Mouse (Mus musculus) v-Abl transformed pro-B cells (cell line): Measurements from ENCODE around the gene Gpi1.

ENCODE experiments used
- in situ Hi-C, 2 experiments: fragments of 400-800 bp; cut with MboI; formaldehyde crosslinking; loops; one replicate each; pipeline ENCODE4 v1.15.1; 2025; ENCODE audit not compliant: unreplicated experiment in 2 of 2

Gpi1 gene

GRCm38 (mm10) chr7:34233909-34234609 is 3.9 kb upstream of the Gpi1 start:
- in situ Hi-C loops = loop anchor here (10.0 to 25.0 kb wide), 2 partner anchors 1353 to 1571 kb away; partner anchors contain the start of genes Ankrd27 (in 1 of the 2), Rgs9bp (in 1 of the 2) and Zfp507 (in 1 of the 2)

DNA sequence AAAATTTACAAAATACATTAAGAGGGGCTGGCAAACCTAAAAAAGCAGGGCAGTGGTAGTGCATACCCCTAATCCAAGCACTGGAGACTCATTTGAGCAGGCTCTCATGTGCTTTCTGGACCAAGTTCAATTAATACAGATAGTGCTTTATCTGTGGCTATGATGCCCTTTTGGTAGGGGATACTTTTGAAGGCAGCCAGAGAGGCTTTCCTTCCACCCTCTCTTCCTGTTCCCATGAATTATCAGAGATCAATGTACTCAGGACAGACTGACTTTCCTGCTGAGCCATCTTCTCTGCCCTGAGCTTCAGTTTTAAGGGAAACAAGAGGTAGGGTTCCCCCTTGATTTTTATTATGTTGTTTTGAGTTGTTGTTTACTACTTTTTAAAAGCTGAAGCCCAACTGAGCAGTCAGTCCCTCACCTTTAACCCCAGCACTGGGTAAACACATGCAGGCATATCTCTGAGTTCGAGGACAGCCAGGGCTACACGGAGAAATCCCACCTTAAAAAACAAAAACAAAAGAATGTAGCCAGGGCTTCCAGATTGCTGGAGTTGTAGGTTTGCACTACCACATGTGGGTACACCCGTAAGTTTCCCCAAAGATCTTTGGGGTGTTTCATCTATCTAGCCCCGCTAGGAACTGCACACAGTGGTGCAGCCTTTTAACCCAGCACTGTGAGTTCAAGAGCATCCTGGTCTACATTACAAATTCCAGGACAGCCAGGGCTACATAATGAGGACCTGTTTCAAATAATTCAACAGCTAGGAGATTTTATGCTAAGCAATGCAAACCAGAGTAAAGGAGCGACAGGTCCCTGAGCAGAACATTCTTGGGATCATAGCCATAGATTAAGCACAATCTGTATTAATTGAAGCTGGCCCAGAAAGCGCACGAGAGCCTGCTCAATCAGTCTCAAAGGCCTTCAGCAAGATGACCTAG is 2.9 kb upstream of the Gpi1 start:
- in situ Hi-C loops = loop anchor here (10.0 to 25.0 kb wide), 2 partner anchors 1354 to 1572 kb away; partner anchors contain the start of genes Ankrd27 (in 1 of the 2), Rgs9bp (in 1 of the 2) and Zfp507 (in 1 of the 2)

- in situ Hi-C loops = loop anchor here (10.0 to 25.0 kb wide), 2 partner anchors 1358 to 1575 kb away; partner anchors contain the start of genes Ankrd27 (in 1 of the 2), Rgs9bp (in 1 of the 2) and Zfp507 (in 1 of the 2)
Observed at GRCm38 (mm10) chr7:34229691-34230111, 435 bp downstream of the Gpi1 start.

DNA sequence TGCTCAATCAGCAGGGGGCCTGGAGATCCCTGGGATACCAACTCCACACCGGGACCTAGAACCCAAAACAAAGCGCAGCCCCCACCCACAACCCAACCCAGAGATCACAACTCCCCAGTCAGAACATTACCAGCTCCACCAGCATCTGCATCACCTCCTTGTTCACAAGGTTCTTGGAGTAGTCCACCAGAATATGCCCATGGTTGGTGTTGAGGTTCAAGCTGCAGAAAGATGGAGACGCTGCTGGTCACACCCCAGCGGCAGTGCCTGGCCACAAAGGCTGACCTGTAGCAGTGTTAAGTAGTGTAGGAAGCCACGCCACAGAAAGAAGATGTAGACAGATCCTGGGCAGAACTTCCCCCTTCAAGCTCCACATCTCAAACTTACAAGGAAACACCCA is 983 bp downstream of the Gpi1 start:
- in situ Hi-C loops = loop anchor here in 1 of 2 experiments (25.0 kb wide), 1 partner anchor 1358 kb away; the partner anchor contains the start of genes Ankrd27 and Rgs9bp

- in situ Hi-C loops = loop anchor here in 1 of 2 experiments (25.0 kb wide), 1 partner anchor 1359 kb away; the partner anchor contains the start of genes Ankrd27 and Rgs9bp
Observed at GRCm38 (mm10) chr7:34228641-34229040, 1.5 kb downstream of the Gpi1 start.

DNA sequence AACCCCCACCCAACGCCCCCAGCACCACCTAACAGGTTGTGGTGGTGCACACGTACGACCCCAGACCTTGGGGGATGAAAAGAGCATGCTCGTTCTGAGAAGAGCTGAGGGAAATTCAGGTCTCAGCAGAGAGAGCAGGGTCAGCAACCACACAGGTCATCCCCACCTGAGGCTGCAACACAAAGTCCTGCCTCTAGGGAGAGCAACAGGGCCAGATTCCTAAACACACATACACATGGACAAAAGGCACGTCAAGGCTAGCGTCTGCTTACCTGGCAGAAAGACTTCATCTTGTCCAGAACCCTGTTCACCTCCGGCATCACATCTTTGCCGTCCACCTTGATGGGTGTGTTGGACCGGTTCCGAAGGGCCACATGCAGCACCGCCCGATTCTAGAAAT is 3.3 kb downstream of the Gpi1 start:
- in situ Hi-C loops = loop anchor here in 1 of 2 experiments (25.0 kb wide), 1 partner anchor 1360 kb away; the partner anchor contains the start of genes Ankrd27 and Rgs9bp

DNA sequence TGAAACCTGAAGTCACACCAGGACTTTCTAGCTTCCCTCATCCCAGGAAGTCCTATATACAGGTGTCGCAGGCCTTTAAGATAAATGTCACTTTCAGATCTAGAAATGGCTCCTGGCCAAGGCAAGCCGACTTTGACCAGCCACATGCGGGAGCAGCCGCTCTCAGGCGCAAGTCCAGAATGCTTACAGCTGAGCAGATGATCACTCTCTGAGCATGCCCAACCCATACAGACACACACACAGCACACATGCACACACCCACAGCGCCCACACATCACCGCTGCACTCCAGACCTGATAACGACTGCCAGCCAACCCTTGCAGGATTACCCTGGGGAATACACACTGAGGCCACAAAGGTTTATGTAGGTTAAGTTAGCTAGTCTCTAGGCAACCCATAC is 4.0 kb downstream of the Gpi1 start:
- in situ Hi-C loops = loop anchor here in 1 of 2 experiments (25.0 kb wide), 1 partner anchor 1361 kb away; the partner anchor contains the start of genes Ankrd27 and Rgs9bp

DNA sequence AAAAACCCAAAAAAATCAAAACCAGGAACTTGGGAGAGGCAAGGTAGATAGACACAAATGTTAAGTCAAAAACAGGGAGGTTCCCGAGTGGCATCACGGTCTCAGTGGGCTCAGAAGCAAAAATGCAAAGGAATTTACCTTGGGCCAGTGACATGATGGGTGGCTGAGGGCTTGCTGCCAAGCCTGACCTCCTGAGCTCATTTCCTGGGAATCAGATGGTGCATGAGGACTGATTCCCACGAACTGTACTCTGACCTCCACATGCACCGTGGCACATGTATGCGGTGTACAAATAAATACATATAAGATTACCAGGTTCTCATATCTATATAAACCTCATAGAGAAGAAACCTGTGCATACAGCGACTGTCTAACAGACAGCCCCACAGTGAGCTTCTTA is 5.8 kb downstream of the Gpi1 start:
- in situ Hi-C loops = no loop called here

GRCm38 (mm10) chr7:34222340-34222739 is 7.8 kb downstream of the Gpi1 start:
- in situ Hi-C loops = no loop called here

- in situ Hi-C loops = no loop called here
Observed at GRCm38 (mm10) chr7:34221594-34222250, 8.4 kb downstream of the Gpi1 start.

GRCm38 (mm10) chr7:34218496-34218895 is 11.6 kb downstream of the Gpi1 start:
- in situ Hi-C loops = no loop called here

GRCm38 (mm10) chr7:34216474-34216873 is 13.7 kb downstream of the Gpi1 start:
- in situ Hi-C loops = no loop called here

GRCm38 (mm10) chr7:34215481-34215880 is 14.7 kb downstream of the Gpi1 start:
- in situ Hi-C loops = no loop called here

DNA sequence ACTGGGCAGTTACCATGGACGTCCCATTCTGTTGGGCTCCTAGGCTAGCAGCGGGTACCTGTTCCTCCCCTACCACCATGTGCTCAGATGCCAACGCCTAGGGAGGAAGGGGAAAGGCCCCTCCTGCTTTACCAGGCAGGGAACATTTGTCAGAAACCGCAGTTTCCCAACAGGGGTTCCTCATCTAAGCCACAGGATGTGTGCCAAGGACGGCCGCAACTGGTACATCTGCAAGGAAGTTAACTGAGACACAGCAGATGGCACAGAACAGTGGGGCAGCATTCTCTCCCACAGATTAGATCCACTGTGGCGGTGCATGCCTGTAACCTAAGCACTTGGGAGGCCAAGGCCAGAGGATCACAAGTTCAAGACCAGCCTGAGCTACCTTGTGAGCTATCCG is 15.5 kb downstream of the Gpi1 start:
- in situ Hi-C loops = no loop called here

GRCm38 (mm10) chr7:34213281-34213680 is 16.9 kb downstream of the Gpi1 start:
- in situ Hi-C loops = no loop called here

DNA sequence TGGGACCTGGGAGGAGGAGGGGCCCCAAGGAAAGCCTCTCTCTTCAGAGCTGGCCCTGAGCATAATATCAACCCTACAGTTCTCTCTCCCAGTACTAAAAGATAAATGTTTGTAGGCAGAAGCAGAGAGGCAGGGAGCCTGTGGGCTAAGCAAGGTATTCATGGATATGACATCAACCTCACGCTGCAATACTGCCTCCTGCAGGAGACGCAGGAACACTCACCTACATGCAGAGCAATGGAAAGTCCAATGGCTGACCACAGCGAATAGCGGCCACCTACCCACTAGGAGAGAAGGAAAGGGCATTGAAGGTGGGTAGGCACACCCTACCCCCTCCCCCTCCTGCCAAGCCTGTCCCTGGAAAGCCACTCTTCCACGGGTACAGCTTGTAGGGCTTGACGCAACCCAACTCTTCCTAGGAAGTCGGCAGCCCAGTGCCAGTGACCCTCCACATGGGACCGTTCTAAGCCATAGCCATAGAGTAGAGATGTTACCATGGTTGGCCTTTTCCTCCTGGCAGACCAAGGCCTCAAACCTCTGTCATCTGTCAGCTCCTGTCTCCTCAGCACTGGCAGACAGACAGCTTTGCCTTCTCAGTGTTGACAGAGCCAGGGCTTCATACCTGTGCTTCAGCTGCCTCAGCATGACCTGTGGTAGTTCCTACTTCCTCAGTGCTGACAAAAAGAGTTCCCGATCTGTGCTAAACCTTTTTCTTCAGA is 21.9 kb downstream of the Gpi1 start:
- in situ Hi-C loops = no loop called here

DNA sequence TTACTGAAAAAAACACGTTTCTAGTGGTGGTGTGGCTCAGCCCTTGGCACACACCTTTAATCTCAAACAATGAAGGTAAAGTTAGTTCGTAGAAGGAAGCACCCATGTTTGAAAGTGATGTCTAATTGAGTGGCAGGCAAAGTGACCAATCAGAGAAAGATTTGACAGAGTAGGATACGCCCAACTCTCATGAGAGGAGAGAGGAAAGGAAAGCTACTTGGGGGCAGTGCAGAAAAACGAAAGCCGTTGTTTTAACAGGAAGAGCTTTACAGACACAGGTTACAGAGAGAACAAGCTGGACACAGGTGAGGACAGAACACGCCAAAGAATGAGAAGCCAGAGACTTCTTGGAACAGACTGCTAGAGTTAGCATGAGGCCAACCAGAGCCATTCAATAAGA is 23.8 kb downstream of the Gpi1 start:
- in situ Hi-C loops = no loop called here

- in situ Hi-C loops = loop anchor here in 1 of 2 experiments (5.0 kb wide), 1 partner anchor 405 kb away; no protein-coding TSS in a partner anchor
Observed at GRCm38 (mm10) chr7:34202147-34202546, 28.0 kb downstream of the Gpi1 start.

GRCm38 (mm10) chr7:34200829-34201228 is 29.3 kb downstream of the Gpi1 start:
- in situ Hi-C loops = loop anchor here in 1 of 2 experiments (5.0 kb wide), 1 partner anchor 404 kb away; no protein-coding TSS in a partner anchor
